Mouse (Mus musculus) ES-Bruce4 (cell line): ENCODE results near the gene Cenpv. TPM values are rescaled to one million over a fixed set of nuclear protein-coding genes. Genes with fewer than 3 reads are reported as not detected.
A peak's percentile ranks its signal among the peaks of the same experiment; 100 is the strongest.

Source experiments
- H3K27ac ChIP-seq: 2 replicates; pipeline ENCODE4 v1.5.1; 2012; ENCODE audit warnings: low read length, inconsistent platforms; ENCODE audit not compliant: insufficient read depth
- H3K27me3 ChIP-seq: 2 replicates; pipeline ENCODE4 v1.6.1; 2012; ENCODE audit warnings: mild to moderate bottlenecking, low read length, inconsistent platforms; ENCODE audit not compliant: control insufficient read depth, poor library complexity, insufficient read depth, severe bottlenecking
- H3K36me3 ChIP-seq: 2 replicates; pipeline ENCODE4 v1.6.1; 2012; ENCODE audit warnings: inconsistent platforms, mild to moderate bottlenecking, low read length, moderate library complexity; ENCODE audit not compliant: control insufficient read depth, poor library complexity, insufficient read depth, severe bottlenecking
- H3K4me1 ChIP-seq: one replicate; pipeline ENCODE4 v1.8.1; 2011; ENCODE audit warnings: low read length; ENCODE audit not compliant: control insufficient read depth, insufficient read depth
- H3K4me3 ChIP-seq: 2 replicates; pipeline ENCODE4 v1.5.1; 2011; ENCODE audit warnings: low read depth, mild to moderate bottlenecking, low read length
- H3K9ac ChIP-seq: 2 replicates; pipeline ENCODE4 v1.6.1; 2012; ENCODE audit warnings: low read depth, mild to moderate bottlenecking, inconsistent platforms; ENCODE audit not compliant: poor library complexity, severe bottlenecking
- H3K9me3 ChIP-seq: replicated peaks from 2 replicates; pipeline ENCODE4 v1.6.1; 2012; ENCODE audit warnings: mild to moderate bottlenecking, low read length, inconsistent platforms; ENCODE audit not compliant: control insufficient read depth, poor library complexity, insufficient read depth, severe bottlenecking
- CTCF ChIP-seq: IDR thresholded peaks from one replicate; pipeline ENCODE4 v1.8.1; 2011; ENCODE audit warnings: low read depth, low read length
- EP300 ChIP-seq: IDR thresholded peaks from 2 replicates; pipeline ENCODE4 v1.6.1; 2011; ENCODE audit warnings: low read depth, low read length; ENCODE audit not compliant: insufficient read depth
- POLR2A ChIP-seq: IDR thresholded peaks from one replicate; pipeline ENCODE4 v1.8.1; 2011; ENCODE audit warnings: low read length; ENCODE audit not compliant: insufficient read depth
- polyA plus RNA-seq: library from polyadenylated mRNA; stranded (reverse); fragments of >200 nt; gene quantifications from 2 replicates; pipeline ENCODE4 v1.2.4, GENCODE M21; 2011; ENCODE audit warnings: low read depth; ENCODE audit not compliant: missing spikeins, insufficient read depth, insufficient read length

Gene Cenpv
- polyA plus RNA-seq, 1 experiment: 66.9 TPM

DNA sequence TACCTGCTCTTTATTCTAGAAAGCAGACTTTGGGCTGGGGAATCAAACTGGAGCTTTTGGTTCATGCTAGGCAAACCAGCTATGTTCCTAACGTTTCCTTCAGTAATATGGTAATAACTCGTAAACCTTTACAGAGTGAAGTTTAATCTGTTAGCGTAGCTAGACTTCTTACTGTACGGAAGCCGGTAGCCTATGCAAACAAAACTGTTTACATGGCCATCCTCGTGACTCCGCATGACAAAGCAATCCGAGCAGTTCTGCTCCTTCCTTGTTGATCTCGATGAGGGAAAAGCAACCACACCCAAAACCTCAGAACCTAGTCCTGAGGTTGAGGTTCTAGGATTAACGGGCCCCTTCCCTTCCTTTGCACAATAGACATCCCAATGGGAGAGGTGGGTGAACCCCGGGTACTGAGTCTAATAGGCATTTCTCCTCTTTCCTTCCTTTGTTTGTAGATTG is 11.2 kb upstream of the Cenpv start:
- H3K36me3 ChIP-seq: peaks cover 18% of the 10 kb centered on the region
- H3K9ac ChIP-seq: peak overlapping the region; percentile 97
- peak overlapping the region; percentile 97 for H3K4me3 ChIP-seq
- TF ChIP-seq CTCF (no peak), EP300 (no peak), POLR2A (no peak)
- H3K27me3 ChIP-seq: no peaks in the 10 kb centered on the region
- no peaks in the 10 kb centered on the region for H3K9me3 ChIP-seq
- H3K27ac ChIP-seq: peak overlapping the region; percentile 94
- no peaks in the 10 kb centered on the region for H3K4me1 ChIP-seq

DNA sequence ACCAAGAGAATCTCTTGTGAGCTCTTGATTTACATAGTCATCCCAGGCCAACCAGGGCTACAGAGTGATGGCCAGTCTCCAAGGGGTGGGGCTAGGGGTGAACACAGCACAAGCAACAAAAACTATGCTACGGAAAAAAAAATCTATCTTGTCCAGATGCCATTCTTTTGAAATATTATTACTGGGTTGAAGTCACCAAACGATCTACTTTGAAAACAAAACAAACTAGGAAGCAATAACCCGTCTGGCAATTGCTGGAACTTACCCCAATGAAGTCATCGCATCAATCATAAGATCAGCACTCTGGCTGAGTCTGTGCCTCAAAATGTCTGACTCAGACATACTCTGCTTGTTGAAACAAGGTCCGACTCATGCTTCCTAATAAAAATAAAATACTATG is 10.7 kb upstream of the Cenpv start:
- H3K27ac ChIP-seq: peak overlapping the region; percentile 94
- peaks cover 18% of the 10 kb centered on the region for H3K36me3 ChIP-seq
- no peaks in the 10 kb centered on the region for H3K4me1 ChIP-seq
- H3K9ac ChIP-seq: peak overlapping the region; percentile 97
- no peaks in the 10 kb centered on the region for H3K9me3 ChIP-seq
- TF ChIP-seq EP300 (no peak), CTCF (no peak), POLR2A (no peak)
- H3K27me3 ChIP-seq: no peaks in the 10 kb centered on the region
- H3K4me3 ChIP-seq: no peak overlapping the region

DNA sequence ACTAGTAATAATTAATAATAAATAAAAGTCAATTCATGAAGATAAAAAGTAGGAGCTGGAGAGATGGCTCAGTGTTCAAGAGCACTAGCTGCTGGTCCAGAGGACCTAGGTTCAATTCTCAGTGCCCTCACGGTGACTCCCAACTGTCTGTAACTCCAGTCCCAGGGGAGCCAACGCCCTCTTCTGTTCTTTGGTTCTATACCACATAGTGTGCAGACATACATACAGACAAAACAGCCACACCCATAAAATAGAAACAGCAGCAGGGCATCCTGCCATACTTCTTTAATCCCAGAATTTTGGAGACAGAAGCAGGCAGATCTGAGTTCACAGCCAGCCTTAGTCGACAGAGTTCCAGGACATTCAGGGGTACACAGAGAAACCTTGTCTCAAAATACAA is 4.9 kb upstream of the Cenpv start:
- no peak for TF ChIP-seq CTCF
- no peak for TF ChIP-seq POLR2A
- no peak for TF ChIP-seq EP300
- H3K36me3 ChIP-seq: no peaks in the 10 kb centered on the region
- no peaks in the 10 kb centered on the region for H3K27me3 ChIP-seq
- peaks cover 1% of the 10 kb centered on the region for H3K4me1 ChIP-seq
- no peak overlapping the region for H3K27ac ChIP-seq
- H3K9ac ChIP-seq: no peak overlapping the region
- no peak overlapping the region for H3K4me3 ChIP-seq
- H3K9me3 ChIP-seq: no peaks in the 10 kb centered on the region

DNA sequence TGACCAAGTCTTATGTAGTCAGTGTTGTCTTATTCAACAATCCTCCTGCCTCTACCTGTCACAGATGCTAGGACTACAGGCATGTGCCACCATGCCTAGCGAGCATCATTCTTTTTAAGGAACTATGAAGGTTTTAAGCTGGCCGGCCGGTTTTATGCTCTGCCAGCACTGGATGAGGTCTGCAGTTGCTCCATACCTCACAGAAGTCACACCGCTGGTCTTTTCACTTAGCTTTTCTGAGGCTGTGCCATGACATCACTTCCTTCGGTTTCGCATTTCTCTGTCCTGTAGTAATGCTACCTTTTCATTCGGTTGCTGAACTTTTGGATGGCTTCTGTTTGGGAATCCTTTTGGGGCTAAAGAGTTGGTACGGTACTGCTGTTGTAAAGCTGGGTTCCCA is 2.5 kb upstream of the Cenpv start:
- no peaks in the 10 kb centered on the region for H3K36me3 ChIP-seq
- no peaks in the 10 kb centered on the region for H3K9me3 ChIP-seq
- H3K4me3 ChIP-seq: no peak overlapping the region
- no peak for TF ChIP-seq POLR2A
- TF ChIP-seq CTCF: no peak
- no peak for TF ChIP-seq EP300
- peaks cover 1% of the 10 kb centered on the region for H3K4me1 ChIP-seq
- no peak overlapping the region for H3K27ac ChIP-seq
- no peak overlapping the region for H3K9ac ChIP-seq
- H3K27me3 ChIP-seq: no peaks in the 10 kb centered on the region

DNA sequence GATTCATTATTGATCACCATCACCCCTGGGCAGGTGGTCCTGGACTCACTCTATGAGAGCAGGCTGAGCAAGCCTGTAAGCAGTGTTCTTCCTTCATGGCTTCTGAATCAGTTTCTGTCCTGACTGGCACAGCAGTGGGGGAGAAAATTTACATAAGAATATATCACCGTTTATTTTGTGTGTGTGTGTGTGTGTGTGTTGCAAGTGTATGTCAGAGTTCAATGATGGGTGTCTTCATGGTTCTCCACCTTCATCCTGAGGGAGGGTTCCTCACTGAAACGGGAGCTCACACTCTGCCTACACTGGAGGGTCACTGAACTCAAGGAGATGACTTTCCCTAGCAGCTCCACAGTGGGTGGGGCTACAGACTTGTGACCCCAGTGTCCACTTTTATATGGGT is 1.9 kb upstream of the Cenpv start:
- H3K9me3 ChIP-seq: no peaks in the 10 kb centered on the region

DNA sequence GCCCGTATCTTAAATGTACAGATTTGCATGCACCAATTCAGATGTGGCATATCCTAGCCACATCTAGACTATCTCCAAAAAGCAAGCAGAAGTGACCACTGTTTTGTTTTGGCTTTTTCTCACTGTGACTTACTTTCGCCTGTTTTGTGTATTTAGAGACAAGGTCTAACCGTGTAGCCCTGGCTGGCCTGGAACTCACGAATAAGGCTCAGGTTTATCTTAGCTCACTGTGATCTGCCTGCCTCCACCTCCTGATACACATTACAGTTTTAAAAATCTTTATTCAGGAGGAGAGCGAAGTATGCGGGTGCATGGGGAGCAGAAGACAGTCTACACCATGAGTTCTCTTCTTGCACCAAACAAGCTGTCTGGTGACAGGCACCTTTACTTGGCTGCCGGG is 1.1 kb upstream of the Cenpv start:
- Histone ChIP-seq H3K9ac (no peak overlapping the region), H3K36me3 (peaks cover 11% of the 10 kb centered on the region), H3K27me3 (no peaks in the 10 kb centered on the region), H3K4me3 (no peak overlapping the region), H3K27ac (no peak overlapping the region), H3K9me3 (no peaks in the 10 kb centered on the region), H3K4me1 (peaks cover 1% of the 10 kb centered on the region)
- TF ChIP-seq EP300 (no peak), POLR2A (no peak), CTCF (no peak)

More for the DNA sequence above, 1.9 kb upstream of the Cenpv start:
- Histone ChIP-seq H3K4me1 (peaks cover 1% of the 10 kb centered on the region), H3K36me3 (peaks cover 3% of the 10 kb centered on the region; the same call in 1 of the 2 replicates), H3K27ac (no peak overlapping the region), H3K4me3 (no peak overlapping the region), H3K27me3 (no peaks in the 10 kb centered on the region), H3K9ac (no peak overlapping the region)
- TF ChIP-seq CTCF: no peak
- TF ChIP-seq EP300: no peak
- TF ChIP-seq POLR2A: no peak
